Mouse (Mus musculus) adrenal gland, postnatal 36 days (tissue): ENCODE data around the gene Cuta. TPM values are rescaled to one million over a fixed set of nuclear protein-coding genes. Genes with fewer than 3 reads are reported as not detected.
A peak's percentile ranks its signal among the peaks of the same experiment; 100 is the strongest.
"Not testable (repeated sequence)": the region's sequence is repeated elsewhere in the genome, so short reads cannot be mapped to it uniquely, and the experiment has no call there.

Experiments
- DNase-seq, 2 experiments: peaks; one replicate each; pipeline ENCODE4 v3.0.0; 2021; ENCODE audit warnings: mixed read lengths in 1 of 2
- total RNA-seq, 2 experiments: library from RNA; stranded (reverse); gene quantifications; 2 replicates each; pipeline ENCODE4 v1.2.3; 2021

Cuta gene
- total RNA-seq, 2 experiments from 2014 or later: 129 to 165 TPM

- DNase-seq: no peak
Measured at GRCm38 (mm10) chr17:26936921-26937695, 2.3 kb downstream of the Cuta start.

DNA sequence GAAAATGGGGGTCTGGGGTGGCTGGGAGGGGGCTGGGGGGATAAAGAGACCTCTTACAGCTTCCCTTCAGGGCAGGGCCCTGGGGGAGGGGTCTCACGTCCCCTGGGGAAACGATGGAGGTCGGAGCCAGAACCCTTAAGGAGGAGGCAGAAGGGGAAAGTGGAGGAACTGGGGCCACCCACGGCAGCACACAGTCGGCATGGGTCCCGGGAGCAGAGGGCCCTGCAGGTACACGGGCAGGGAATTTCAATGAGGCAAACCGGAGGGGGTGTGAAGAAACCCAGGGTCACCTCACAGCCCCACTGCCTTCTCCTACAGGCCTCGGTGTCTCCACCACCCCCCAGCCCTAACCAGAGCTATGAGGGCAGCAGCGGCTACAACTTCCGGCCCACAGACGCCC is 2.9 kb downstream of the Cuta start:
- no peak for DNase-seq

DNA sequence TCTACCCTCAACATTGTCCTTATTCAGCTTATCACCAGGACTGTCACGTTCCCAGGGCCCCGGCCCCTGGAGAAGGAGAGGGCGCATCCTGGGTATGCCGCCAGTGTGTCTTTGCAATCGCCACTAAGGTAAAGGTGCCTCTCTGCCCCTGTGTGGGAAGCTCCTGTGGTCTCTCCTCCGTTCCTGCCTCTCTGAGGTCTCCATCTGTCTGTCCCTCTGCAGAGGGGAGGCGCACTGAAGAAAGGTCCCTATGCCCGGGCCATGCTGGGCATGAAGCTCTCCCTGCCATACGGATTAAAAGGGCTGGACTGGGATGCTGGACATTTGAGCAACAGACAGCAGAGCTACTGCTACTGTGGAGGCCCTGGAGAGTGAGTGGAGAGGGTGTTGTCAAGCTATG is 4.3 kb downstream of the Cuta start:
- DNase-seq: no peak

DNA sequence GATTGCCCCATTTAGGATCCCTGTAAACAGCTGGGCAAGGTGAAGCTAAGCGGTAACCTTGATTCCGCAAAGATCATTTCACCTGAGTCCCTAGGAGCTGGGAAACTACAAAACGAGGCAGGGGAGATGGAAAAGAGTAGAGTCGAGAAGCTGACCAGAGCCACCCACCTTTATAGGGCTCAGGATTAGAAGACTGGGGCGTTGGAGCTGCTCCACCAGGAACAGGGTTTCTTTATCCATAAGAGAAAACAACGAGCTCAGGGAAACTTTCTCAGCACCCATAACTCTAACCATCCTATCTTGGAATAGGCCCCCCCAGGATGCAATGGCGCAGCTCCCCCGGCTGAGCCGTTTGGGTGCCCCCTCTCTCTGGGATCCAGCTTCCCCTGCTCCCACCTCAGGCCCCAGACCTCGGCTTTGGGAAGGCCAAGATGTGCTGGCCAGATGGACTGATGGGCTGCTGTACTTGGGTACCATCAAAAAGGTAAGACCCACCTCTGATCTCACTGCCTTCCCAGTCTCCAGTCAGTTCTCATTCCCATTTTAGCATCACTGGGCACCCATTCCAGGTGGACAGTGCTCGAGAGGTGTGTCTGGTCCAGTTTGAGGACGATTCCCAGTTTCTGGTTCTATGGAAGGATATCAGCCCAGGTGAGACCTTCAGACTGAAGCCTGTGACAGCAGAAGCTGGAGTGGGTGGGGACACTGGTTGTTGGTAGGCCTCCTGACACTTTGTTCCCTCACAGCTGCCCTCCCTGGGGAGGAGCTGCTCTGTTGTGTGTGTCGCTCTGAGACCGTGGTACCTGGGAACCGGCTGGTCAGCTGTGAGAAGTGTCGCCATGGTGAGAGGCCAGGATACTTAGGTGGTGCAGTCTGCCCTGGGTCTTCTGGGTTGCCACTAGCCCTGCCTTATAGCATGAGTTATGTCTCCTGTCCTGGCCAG is 5.2 kb downstream of the Cuta start:
- no peak for DNase-seq

- peak in 1 of 2 experiments; percentile 46 for DNase-seq
Measured at GRCm38 (mm10) chr17:26933419-26933818, 6.0 kb downstream of the Cuta start.

- DNase-seq: peak; percentile 99 to 100
Measured at GRCm38 (mm10) chr17:26932839-26933398, 6.5 kb downstream of the Cuta start, which contains the start of gene Phf1. Gene Phf1, plus strand, starts transcription at chr17:26933052.

DNA sequence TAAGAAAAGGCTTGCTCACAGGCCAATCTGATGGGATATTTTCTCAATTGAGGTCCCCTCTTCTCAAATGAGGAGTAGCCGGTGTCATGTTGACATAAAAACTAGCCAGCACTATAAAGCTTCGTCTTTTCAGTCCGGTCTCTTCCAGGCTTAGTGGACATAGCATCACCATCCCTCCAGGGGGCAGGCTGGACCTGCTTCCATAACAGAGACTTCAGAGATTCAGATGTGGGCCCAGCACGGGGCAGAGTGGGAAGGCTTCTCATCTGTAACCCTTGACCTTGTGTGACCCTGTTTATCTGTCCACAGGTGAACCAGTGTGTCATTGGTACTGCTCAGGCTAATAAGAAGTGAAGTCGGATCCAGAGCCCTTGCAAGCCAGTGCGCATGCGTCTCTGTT is 7.6 kb downstream of the Cuta start:
- DNase-seq: peak; percentile 60 to 71

DNA sequence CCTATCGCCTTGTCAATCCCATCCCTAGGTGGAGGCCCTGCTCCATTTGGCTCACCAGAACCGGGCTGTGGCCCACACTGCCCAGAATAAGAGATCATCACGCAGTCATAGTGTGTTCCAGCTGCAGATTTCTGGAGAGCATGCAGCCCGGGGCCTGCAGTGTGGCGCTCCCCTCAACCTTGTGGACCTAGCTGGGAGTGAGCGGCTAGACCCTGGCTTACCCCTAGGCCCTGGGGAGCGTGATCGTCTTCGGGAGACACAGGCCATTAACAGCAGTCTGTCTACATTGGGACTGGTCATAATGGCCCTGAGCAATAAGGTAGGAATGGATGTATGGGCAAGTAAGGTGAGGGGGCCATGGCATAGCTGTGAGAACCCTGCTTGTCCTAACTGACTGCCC is 14.0 kb downstream of the Cuta start:
- DNase-seq: not testable (repeated sequence)

- DNase-seq: not testable (repeated sequence)
Measured at GRCm38 (mm10) chr17:26922368-26922767, 17.0 kb downstream of the Cuta start.

DNA sequence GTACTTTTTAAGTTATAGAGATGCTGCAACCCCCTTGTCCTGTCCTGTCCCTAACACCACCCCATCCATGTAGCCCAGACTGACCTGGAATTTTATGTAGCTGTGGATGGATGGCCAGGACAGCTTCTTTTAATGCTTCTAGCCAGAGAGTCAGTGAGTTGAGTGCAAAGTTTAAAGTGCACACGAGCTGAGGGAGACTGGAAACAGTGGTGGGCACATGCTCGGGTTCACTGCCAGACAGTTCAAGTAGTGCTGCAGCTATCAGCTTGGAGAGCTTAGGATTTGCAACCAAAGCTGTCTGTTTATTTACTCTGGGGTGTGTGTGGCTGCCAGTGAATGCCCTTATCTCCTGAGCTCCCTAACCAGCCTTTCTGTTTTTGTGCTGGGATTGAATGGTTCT is 19.9 kb downstream of the Cuta start:
- not testable (repeated sequence) for DNase-seq

- no peak for DNase-seq
Measured at GRCm38 (mm10) chr17:26918343-26918742, 21.0 kb downstream of the Cuta start.

- DNase-seq: not testable (repeated sequence)
Measured at GRCm38 (mm10) chr17:26917560-26917959, 21.8 kb downstream of the Cuta start.

- DNase-seq: peak; percentile 98 to 99
Measured at GRCm38 (mm10) chr17:26916711-26917482, 22.5 kb downstream of the Cuta start, which contains the start of gene Kifc5b. Gene Kifc5b, plus strand, starts transcription at chr17:26917091.

GRCm38 (mm10) chr17:26915248-26915647 is 24.1 kb downstream of the Cuta start:
- no peak for DNase-seq

- DNase-seq: not testable (repeated sequence)
Measured at GRCm38 (mm10) chr17:26907506-26907905, 31.9 kb downstream of the Cuta start.

GRCm38 (mm10) chr17:26904320-26904719 is 35.0 kb downstream of the Cuta start:
- DNase-seq: no peak

- DNase-seq: no peak
Measured at GRCm38 (mm10) chr17:26900916-26901315, 38.5 kb downstream of the Cuta start.

GRCm38 (mm10) chr17:26895578-26895977 is 43.8 kb downstream of the Cuta start:
- DNase-seq: peak; percentile 79 to 82

GRCm38 (mm10) chr17:26894342-26894741 is 45.0 kb downstream of the Cuta start:
- no peak for DNase-seq

DNA sequence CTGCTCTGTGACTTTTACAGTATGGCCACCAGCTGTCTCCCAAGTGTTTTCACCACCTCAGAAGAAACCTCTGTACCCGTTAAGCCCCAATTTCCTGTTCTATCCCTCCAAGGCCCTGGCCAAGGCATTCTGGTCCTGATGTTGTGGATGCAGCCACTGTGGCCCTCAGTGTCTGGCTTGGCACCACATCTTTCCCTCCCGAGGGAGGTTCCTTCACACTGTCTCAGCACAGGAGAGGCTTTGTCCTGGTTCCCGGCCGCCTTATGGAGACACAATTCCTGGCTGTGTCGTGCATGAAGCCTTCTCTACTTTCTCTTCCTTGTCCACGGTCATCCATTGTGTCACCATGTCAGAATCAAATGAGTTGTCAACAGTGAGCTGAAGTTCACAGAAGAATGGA is 45.9 kb downstream of the Cuta start:
- DNase-seq: no peak

DNA sequence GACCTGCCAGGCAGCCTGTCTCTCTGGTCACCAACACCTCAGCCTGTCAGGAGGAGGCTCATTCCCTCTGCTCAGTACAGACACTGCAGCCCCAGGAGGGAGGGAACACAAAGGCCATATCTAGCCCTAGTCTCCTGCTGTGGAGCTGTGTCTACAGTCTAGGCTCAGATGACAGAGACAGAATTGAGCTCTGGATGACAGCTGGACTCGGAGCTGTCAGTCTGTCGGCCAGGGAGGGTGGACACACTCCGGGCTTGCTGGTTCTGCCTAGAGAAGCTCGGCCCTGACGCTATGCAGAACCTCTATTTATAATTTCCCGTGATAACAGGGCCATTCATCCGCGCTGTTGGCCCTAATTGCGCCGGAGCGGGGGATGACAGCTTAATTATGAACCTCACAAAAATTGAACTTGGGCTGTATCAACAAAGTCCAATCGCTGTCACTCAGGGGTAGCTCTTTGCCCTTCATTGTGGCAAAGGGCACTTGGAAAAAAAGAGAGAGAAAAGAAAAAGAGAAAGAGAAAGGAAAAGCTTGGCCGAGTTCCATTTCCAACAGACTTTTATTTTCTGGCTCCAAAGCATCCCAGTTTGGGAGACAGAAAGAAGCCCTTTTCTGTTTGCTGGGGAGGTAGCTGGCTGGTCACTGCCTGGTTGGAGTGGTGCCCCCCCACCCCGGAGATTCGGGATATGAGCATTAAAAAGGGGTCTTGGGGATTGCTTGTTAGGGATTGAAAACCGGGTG is 46.6 kb downstream of the Cuta start:
- DNase-seq: peak in 1 of 2 experiments; percentile 16
